ENCODE assay signal across 9 mouse cellular contexts in genomic region chr4:148908214-148908681, GRCm38 (mm10).
DNase-seq lines count a peak whose midpoint lies in the region; ATAC-seq lines count a peak whose summit lies in the region.
"Had no signal": no experiment of that assay in that cellular context is flagged by ENCODE, and none has a peak within 500 bp of the region (broad histone marks: within the 10 kb centered on the region; RNA-seq: fewer than 3 reads in every experiment).

No protein-coding gene starts in this region.

- ATAC-seq in heart, embryonic 11.5 days (replicated peaks; ENCODE audit: insufficient number of reproducible peaks, low FRiP score, low TSS enrichment) = no peak

- peaks cover under 1% of the 10 kb centered on the region; the same call in 1 of the 2 replicates for H3K27me3 ChIP-seq in heart, embryonic 11.5 days (ENCODE audit: control insufficient read depth, insufficient read depth, low read length)

- no peak overlapping the region for H3K4me3 ChIP-seq in heart, embryonic 11.5 days (ENCODE audit: low read depth, low read length)

- peak overlapping the region; percentile 89 for H3K27ac ChIP-seq in heart, embryonic 11.5 days (ENCODE audit: low read depth, low read length)

- WGBS in heart, embryonic 11.5 days (ENCODE audit: insufficient replicate concordance) = 66% methylated on average over 11 of the region's 11 CpGs

- DNase-seq in heart, adult 18-20 months = no peak
- peak; percentile 45 for DNase-seq in 416B (ENCODE audit: low read depth)
- DNase-seq in adipocyte (ENCODE audit: low spot score) = peak; percentile 8
- peak; percentile 89 to 96 for DNase-seq in kidney, postnatal 25 days
- DNase-seq in urinary bladder, postnatal 10 days (ENCODE audit: low spot score) = no peak
- no peak for DNase-seq in urinary bladder, postnatal 25 days (ENCODE audit: low spot score)
- DNase-seq in gastrocnemius, postnatal 10 days = no peak
- DNase-seq: adrenal gland, adult 8-10 months had no signal

- H3K9me3 ChIP-seq in heart, embryonic 11.5 days (replicated peaks; ENCODE audit: control insufficient read depth, low read length) = no peaks in the 10 kb centered on the region

- 0 out of 2 replicates have a peak overlapping the region, but pooled peaks have one; percentile 46 for H3K9ac ChIP-seq in heart, embryonic 11.5 days (ENCODE audit: low read depth, low read length)

- H3K4me2 ChIP-seq in heart, embryonic 11.5 days = no peak overlapping the region

- peaks cover 87% of the 10 kb centered on the region for H3K4me1 ChIP-seq in heart, embryonic 11.5 days (ENCODE audit: control insufficient read depth, insufficient read depth, low read length)

- H3K36me3 ChIP-seq in heart, embryonic 11.5 days (ENCODE audit: control insufficient read depth, insufficient read depth, low read length) = no peaks in the 10 kb centered on the region

Comparison
In these comparisons a context has a peak if more than half of its experiments do, and no peak if none do; other contexts are left out.
1. DNase-seq: peak in 416B (single experiment), adipocyte (single experiment) and kidney, postnatal 25 days (2 of 2); none in heart, adult 18-20 months (0 of 2), urinary bladder, postnatal 10 days (single experiment), urinary bladder, postnatal 25 days (single experiment) and gastrocnemius, postnatal 10 days (single experiment).